Mouse (Mus musculus) heart, adult 2 months (tissue): ENCODE results near the gene Ap3s2.

Experiments used
- CTCF ChIP-seq: fragments of 200-600 bp; IDR thresholded peaks from 2 replicates; pipeline ENCODE4 v1.8.1; 2022; ENCODE audit warnings: antibody characterized with exemption, mild to moderate bottlenecking, moderate library complexity
- POLR2A ChIP-seq: fragments of 200-500 bp; IDR thresholded peaks from 2 replicates; pipeline ENCODE4 v1.6.1; 2011; ENCODE audit warnings: mild to moderate bottlenecking, low read depth, low read length, control low read depth; ENCODE audit not compliant: insufficient read depth

- no peak for TF ChIP-seq POLR2A
- peak; percentile 84 for TF ChIP-seq CTCF
Observed at GRCm38 (mm10) chr7:79914556-79914955, 5.9 kb downstream of the Ap3s2 start.
